Mouse (Mus musculus): ENCODE data around the gene Lrwd1.

The Lrwd1 gene

GRCm38 (mm10) chr5:136088821-136089575 lies 46.9 kb downstream of the Lrwd1 start:
- peak in 1 of 2 experiments; percentile 47 for DNase-seq

DNA sequence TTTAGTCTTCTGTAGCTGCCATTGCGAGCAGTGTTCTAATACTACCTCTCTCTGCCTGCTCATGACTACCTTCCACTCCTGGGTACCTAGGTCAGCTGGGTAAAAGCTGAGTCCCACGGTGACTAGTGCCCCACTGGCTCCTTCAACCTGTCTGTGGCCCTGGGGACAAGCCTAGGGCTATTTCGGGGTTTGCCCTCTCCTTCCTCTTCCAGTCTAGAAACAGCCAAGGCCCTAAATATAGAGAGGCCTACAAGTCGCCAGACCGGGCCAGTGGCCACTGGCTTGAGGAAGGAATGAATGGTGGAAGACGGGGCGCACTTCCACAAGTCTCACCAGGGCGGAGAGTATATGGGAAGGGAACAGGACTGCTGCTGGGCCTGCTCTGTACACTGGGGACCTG lies 49.6 kb downstream of the Lrwd1 start:
- no peak for DNase-seq

- DNase-seq, result peak; percentile 48 to 65
Observed at GRCm38 (mm10) chr5:136084891-136085651, 50.8 kb downstream of the Lrwd1 start.

GRCm38 (mm10) chr5:136084144-136084881 lies 51.6 kb downstream of the Lrwd1 start:
- DNase-seq, result no peak

- peak; percentile 91 to 96 for DNase-seq
Observed at GRCm38 (mm10) chr5:136083669-136084107, 52.2 kb downstream of the Lrwd1 start, which contains the start of gene Rasa4. Gene Rasa4, plus strand, starts transcription at chr5:136083916.

GRCm38 (mm10) chr5:136082345-136082744 lies 53.5 kb downstream of the Lrwd1 start:
- DNase-seq, result no peak

- no peak for DNase-seq
Observed at GRCm38 (mm10) chr5:136078136-136078535, 57.7 kb downstream of the Lrwd1 start.

- DNase-seq, result no peak
Observed at GRCm38 (mm10) chr5:136077001-136077550, 58.8 kb downstream of the Lrwd1 start.

DNA sequence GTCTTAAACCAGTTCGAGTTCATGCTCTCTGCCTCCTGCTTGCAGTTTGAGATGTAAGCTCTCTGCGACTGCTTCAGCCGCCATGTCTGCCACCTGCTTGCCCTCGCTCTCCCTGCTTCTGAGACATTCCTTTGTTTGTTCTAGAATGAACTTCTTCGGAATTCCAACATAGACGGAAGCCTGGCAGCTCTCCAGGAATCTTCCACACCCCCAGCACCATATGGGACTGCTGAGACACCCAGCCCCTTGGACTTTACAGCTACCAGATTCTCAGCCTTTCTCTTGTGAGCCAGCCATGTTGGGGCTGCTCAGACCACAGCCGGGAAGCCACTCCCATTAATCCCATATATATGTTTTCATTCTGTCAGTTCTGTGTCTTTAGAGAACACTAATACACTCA lies 59.6 kb downstream of the Lrwd1 start:
- no peak for DNase-seq

DNA sequence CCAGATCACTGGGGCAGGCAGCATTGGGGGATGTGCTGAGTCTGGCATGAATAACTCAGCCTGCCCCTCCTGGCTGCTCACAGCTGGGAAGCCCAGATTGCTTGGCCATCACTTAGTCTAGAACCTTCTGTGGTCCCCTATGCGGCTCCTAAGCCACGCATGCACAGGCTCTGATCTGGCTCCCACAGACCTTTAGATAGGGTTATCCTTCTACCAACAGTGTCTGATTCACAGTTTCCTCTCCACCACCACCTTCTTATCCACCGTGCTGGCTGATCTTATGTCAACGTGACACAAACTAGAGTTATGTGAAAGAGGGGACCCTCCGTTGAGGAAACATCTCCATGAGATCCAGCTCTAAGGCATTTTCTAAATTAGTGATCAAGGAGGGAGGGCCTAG lies 60.8 kb downstream of the Lrwd1 start:
- DNase-seq, result no peak

DNA sequence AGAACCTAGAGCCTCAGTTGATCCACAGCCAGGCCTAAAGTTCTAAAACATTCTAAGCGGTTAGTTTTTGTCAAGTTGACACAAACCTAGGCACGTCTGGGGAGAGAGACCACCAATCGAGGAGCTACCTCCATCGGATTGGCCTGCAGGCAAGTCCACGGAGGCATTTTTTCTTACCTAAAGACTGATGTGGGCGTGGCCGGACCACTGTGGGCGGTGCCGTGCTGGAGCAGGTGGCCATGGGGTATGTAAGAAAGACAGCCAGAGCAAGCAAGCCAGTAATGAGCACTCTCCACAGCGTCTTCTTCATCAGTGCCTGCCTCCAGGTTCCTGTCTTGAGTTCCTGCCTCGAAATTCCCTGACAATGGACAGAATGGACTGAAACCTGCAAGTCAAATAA lies 62.3 kb downstream of the Lrwd1 start:
- no peak for DNase-seq

- DNase-seq, result no peak
Observed at GRCm38 (mm10) chr5:136073051-136073450, 62.8 kb downstream of the Lrwd1 start.

Measured in cerebellum, postnatal 25 days (tissue).